Mouse (Mus musculus) myocyte (in vitro differentiated cells): ENCODE results near the gene BC016579. TPM values are rescaled to one million over a fixed set of nuclear protein-coding genes. Genes with fewer than 3 reads are reported as not detected.

Experiments used
- H3K27me3 ChIP-seq: one replicate; pipeline ENCODE4 v1.6.1; 2011; ENCODE audit not compliant: control insufficient read depth, insufficient read depth, insufficient read length
- H3K36me3 ChIP-seq: one replicate; pipeline ENCODE4 v1.6.1; 2011; ENCODE audit not compliant: control insufficient read depth, insufficient read depth
- H3K4me2 ChIP-seq: one replicate; pipeline ENCODE4 v1.6.1; 2011; ENCODE audit warnings: low read depth, control low read depth
- H3K4me3 ChIP-seq: one replicate; pipeline ENCODE4 v1.5.1; 2011; ENCODE audit warnings: mild to moderate bottlenecking, control low read depth, moderate library complexity
- H3K79me2 ChIP-seq: one replicate; pipeline ENCODE4 v1.6.1; 2011; ENCODE audit not compliant: control insufficient read depth, insufficient read depth
- H3ac ChIP-seq: one replicate; pipeline ENCODE4 v1.6.1; 2011; ENCODE audit not compliant: control insufficient read depth, insufficient read length
- CEBPB ChIP-seq: IDR thresholded peaks from 2 replicates; pipeline ENCODE4 v1.6.1; 2011; ENCODE audit warnings: mild to moderate bottlenecking, moderate library complexity; ENCODE audit not compliant: poor library complexity, insufficient read depth, severe bottlenecking
- E2F4 ChIP-seq: IDR thresholded peaks from one replicate; pipeline ENCODE4 v1.6.1; 2011; ENCODE audit warnings: mild to moderate bottlenecking, control low read depth, moderate library complexity; ENCODE audit not compliant: insufficient read depth
- MAX ChIP-seq: IDR thresholded peaks from one replicate; pipeline ENCODE4 v1.6.1; 2011; ENCODE audit warnings: low read depth, mild to moderate bottlenecking, control low read depth
- MYOD1 ChIP-seq, 3 experiments: IDR thresholded peaks; one replicate each; pipeline ENCODE4 v1.6.1; 2011; ENCODE audit warnings: control low read depth in 2 of 3, low read depth in 2 of 3, mild to moderate bottlenecking in 2 of 3, moderate library complexity in 1 of 3; ENCODE audit not compliant: insufficient read length in 2 of 3, control insufficient read depth in 1 of 3
- MYOG ChIP-seq, 3 experiments: IDR thresholded peaks; one replicate each; pipeline ENCODE4 v1.6.1; 2011; ENCODE audit warnings: control low read depth in 2 of 3, low read depth in 2 of 3, mild to moderate bottlenecking in 2 of 3; ENCODE audit not compliant: insufficient read length in 2 of 3, control insufficient read depth in 1 of 3, insufficient read depth in 1 of 3
- POLR2A ChIP-seq: IDR thresholded peaks from one replicate; pipeline ENCODE4 v1.6.1; 2011; ENCODE audit warnings: low read depth, mild to moderate bottlenecking, control low read depth, moderate library complexity; ENCODE audit not compliant: insufficient read length
- POLR2AphosphoS2 ChIP-seq: IDR thresholded peaks from one replicate; pipeline ENCODE4 v1.6.1; 2011; ENCODE audit warnings: low read depth, control low read depth; ENCODE audit not compliant: insufficient read length
- REST ChIP-seq: IDR thresholded peaks from one replicate; pipeline ENCODE4 v1.6.1; 2011; ENCODE audit warnings: mild to moderate bottlenecking, control low read depth, moderate library complexity; ENCODE audit not compliant: insufficient read depth, insufficient read length
- SRF ChIP-seq: IDR thresholded peaks from one replicate; pipeline ENCODE4 v1.6.1; 2011; ENCODE audit warnings: low read depth; ENCODE audit not compliant: control insufficient read depth, insufficient read length
- TCF12 ChIP-seq: IDR thresholded peaks from one replicate; pipeline ENCODE4 v1.6.1; 2011; ENCODE audit warnings: mild to moderate bottlenecking, control low read depth; ENCODE audit not compliant: poor library complexity, insufficient read depth, severe bottlenecking
- TCF3 ChIP-seq: IDR thresholded peaks from one replicate; pipeline ENCODE4 v1.6.1; 2011; ENCODE audit warnings: low read depth, control low read depth; ENCODE audit not compliant: insufficient read length
- USF1 ChIP-seq: IDR thresholded peaks from one replicate; pipeline ENCODE4 v1.6.1; 2011; ENCODE audit warnings: low read depth, mild to moderate bottlenecking, control low read depth, moderate library complexity
- polyA plus RNA-seq: library from polyadenylated mRNA; unstranded; fragments of >200 nt; fragmentation: generic; extraction: Trizol; gene quantifications from one replicate; pipeline ENCODE4 v1.2.1, GENCODE M21; 2012; ENCODE audit warnings: missing spikeins

BC016579 gene
- polyA plus RNA-seq, 1 experiment = not detected

DNA sequence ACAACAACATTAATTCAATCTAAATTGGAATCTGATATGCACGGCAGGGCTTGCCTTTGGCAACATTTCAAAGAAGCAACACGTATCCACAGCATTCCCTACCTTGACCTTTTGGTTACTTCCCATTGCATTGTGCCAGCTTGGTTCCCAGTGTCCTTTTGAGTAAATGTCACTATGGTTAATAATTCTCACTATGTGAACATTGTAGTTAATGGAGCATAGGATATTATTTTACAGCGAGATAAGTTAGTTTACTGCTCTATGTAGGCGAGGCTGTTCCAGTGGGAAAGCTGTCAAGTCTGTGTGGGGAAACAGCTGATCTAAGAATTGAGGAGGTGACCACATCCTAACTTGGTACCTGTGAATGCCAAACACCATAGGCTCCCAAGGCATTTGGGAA lies 16.1 kb upstream of the BC016579 start:
- Histone ChIP-seq H3K4me2 (no peak overlapping the region), H3K4me3 (no peak overlapping the region), H3K36me3 (no peaks in the 10 kb centered on the region), H3K79me2 (no peaks in the 10 kb centered on the region), H3ac (no peak overlapping the region), H3K27me3 (no peaks in the 10 kb centered on the region)
- TF ChIP-seq TCF3 (no peak), E2F4 (no peak), MYOG (IDR thresholded peaks at IDR 0.05; ENCODE audit: control insufficient read depth in 1 of 3, insufficient read depth in 1 of 3, insufficient read length in 2 of 3, low read depth in 2 of 3) (no peak), POLR2A (no peak), CEBPB (no peak), TCF12 (no peak), POLR2AphosphoS2 (no peak), REST (no peak), USF1 (no peak), SRF (no peak), MYOD1 (IDR thresholded peaks at IDR 0.05; ENCODE audit: control insufficient read depth in 1 of 3, insufficient read length in 2 of 3, low read depth in 2 of 3) (no peak), MAX (no peak)

DNA sequence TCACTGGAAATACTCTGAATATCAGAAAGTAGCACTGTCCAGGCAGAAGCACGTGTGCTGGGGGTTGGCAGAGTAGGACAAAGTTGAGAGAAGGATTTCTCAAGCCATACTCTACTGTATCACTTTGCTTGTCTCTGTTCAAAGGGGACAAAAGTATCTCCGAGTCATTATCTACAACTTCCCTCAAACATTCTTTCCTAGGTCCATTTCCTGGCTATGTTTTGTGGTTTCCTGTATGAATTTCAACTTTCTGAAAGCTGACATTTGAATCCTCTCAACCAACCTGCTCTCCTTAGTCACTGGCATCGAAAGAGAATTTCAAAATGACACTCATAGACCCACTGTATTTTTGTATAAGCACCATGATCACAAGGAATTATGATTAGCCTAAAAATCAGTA lies 14.3 kb upstream of the BC016579 start:
- TF ChIP-seq TCF12 = no peak
- no peak for TF ChIP-seq TCF3
- no peak for TF ChIP-seq POLR2A
- TF ChIP-seq CEBPB = no peak
- TF ChIP-seq MYOD1 (IDR thresholded peaks at IDR 0.05; ENCODE audit: control insufficient read depth in 1 of 3, insufficient read length in 2 of 3, low read depth in 2 of 3) = no peak
- no peak for TF ChIP-seq MAX
- H3K4me2 ChIP-seq = no peak overlapping the region
- H3K79me2 ChIP-seq = no peaks in the 10 kb centered on the region
- no peak overlapping the region for H3ac ChIP-seq
- no peaks in the 10 kb centered on the region for H3K36me3 ChIP-seq
- H3K4me3 ChIP-seq = no peak overlapping the region
- no peaks in the 10 kb centered on the region for H3K27me3 ChIP-seq

GRCm38 (mm10) chr16:45666136-45666535 lies 12.3 kb upstream of the BC016579 start:
- Histone ChIP-seq H3K4me3 (no peak overlapping the region), H3K79me2 (no peaks in the 10 kb centered on the region), H3ac (no peak overlapping the region), H3K36me3 (no peaks in the 10 kb centered on the region), H3K27me3 (no peaks in the 10 kb centered on the region), H3K4me2 (no peak overlapping the region)
- TF ChIP-seq USF1 (no peak), SRF (no peak), MAX (no peak)

DNA sequence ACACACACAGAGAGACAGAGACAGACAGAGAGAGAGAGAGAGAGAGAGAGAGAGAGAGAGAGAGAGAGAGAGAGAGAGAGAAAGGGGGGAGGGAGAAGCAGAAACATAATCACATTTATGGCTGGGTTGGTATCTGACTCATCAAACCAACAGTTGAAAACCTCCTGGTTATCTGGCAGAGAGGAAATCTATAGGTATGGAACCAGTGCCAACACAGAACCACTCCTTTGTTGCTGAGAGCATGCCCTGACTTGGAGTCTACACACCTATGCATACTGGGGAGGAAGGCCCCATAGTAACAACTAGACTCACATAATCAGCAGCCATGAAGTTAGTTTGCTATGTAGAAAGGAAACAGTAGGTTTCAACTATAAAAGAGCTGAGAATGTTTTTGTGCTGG lies 8.5 kb upstream of the BC016579 start:
- TF ChIP-seq TCF12 = no peak
- no peak for TF ChIP-seq POLR2AphosphoS2
- no peak for TF ChIP-seq MYOG (IDR thresholded peaks at IDR 0.05; ENCODE audit: control insufficient read depth in 1 of 3, insufficient read depth in 1 of 3, insufficient read length in 2 of 3, low read depth in 2 of 3)
- no peak for TF ChIP-seq MYOD1 (IDR thresholded peaks at IDR 0.05; ENCODE audit: control insufficient read depth in 1 of 3, insufficient read length in 2 of 3, low read depth in 2 of 3)
- no peak for TF ChIP-seq TCF3
- no peak for TF ChIP-seq MAX
- no peak for TF ChIP-seq SRF
- TF ChIP-seq USF1 = no peak
- TF ChIP-seq REST = no peak
- no peak for TF ChIP-seq POLR2A
- no peak for TF ChIP-seq E2F4
- TF ChIP-seq CEBPB = no peak
- Histone ChIP-seq H3ac (no peak overlapping the region), H3K27me3 (no peaks in the 10 kb centered on the region), H3K4me2 (no peak overlapping the region), H3K79me2 (no peaks in the 10 kb centered on the region), H3K4me3 (no peak overlapping the region), H3K36me3 (no peaks in the 10 kb centered on the region)

GRCm38 (mm10) chr16:45659596-45659995 lies 5.7 kb upstream of the BC016579 start:
- TF ChIP-seq MYOG (IDR thresholded peaks at IDR 0.05; ENCODE audit: control insufficient read depth in 1 of 3, insufficient read depth in 1 of 3, insufficient read length in 2 of 3, low read depth in 2 of 3) (no peak), REST (no peak), E2F4 (no peak), POLR2A (no peak), USF1 (no peak), TCF12 (no peak), SRF (no peak), CEBPB (no peak), POLR2AphosphoS2 (no peak), MYOD1 (IDR thresholded peaks at IDR 0.05; ENCODE audit: control insufficient read depth in 1 of 3, insufficient read length in 2 of 3, low read depth in 2 of 3) (no peak), TCF3 (no peak), MAX (no peak)
- Histone ChIP-seq H3ac (no peak overlapping the region), H3K36me3 (no peaks in the 10 kb centered on the region), H3K4me3 (no peak overlapping the region), H3K79me2 (no peaks in the 10 kb centered on the region), H3K27me3 (no peaks in the 10 kb centered on the region), H3K4me2 (no peak overlapping the region)
